Mouse (Mus musculus) liver, adult 2 months (tissue): ENCODE data around the gene Wdtc1. TPM values are rescaled to one million over a fixed set of nuclear protein-coding genes. Genes with fewer than 3 reads are reported as not detected.

Experiments used
- DNase-seq: peaks from one replicate; pipeline ENCODE4 v3.0.0-alpha.2; 2011; ENCODE audit warnings: low read depth, low spot score; ENCODE audit errors: extremely low read depth
- H3K27ac ChIP-seq: fragments of 200-500 bp; replicated peaks from 2 replicates; pipeline ENCODE4 v1.5.1; 2012; ENCODE audit warnings: low read depth, mild to moderate bottlenecking, control low read depth, inconsistent platforms, low read length; ENCODE audit not compliant: insufficient read depth
- H3K27me3 ChIP-seq: fragments of 200-500 bp; 2 replicates; pipeline ENCODE4 v1.6.1; 2012; ENCODE audit warnings: mild to moderate bottlenecking, moderate library complexity, low read length, inconsistent platforms; ENCODE audit not compliant: control insufficient read depth, insufficient read depth
- H3K36me3 ChIP-seq: fragments of 200-500 bp; 2 replicates; pipeline ENCODE4 v1.6.1; 2012; ENCODE audit warnings: low read length, inconsistent platforms; ENCODE audit not compliant: control insufficient read depth, insufficient read depth
- H3K4me1 ChIP-seq: fragments of 200-500 bp; 2 replicates; pipeline ENCODE4 v1.6.1; 2011; ENCODE audit warnings: low read length; ENCODE audit not compliant: control insufficient read depth, insufficient read depth
- H3K4me3 ChIP-seq: fragments of 200-500 bp; 2 replicates; pipeline ENCODE4 v1.5.1; 2011; ENCODE audit warnings: low read depth, mild to moderate bottlenecking, control low read depth, low read length, moderate library complexity; ENCODE audit not compliant: insufficient read depth
- H3K79me2 ChIP-seq: fragments of 200-500 bp; 2 replicates; pipeline ENCODE4 v1.6.1; 2012; ENCODE audit warnings: inconsistent platforms, mild to moderate bottlenecking, low read length, moderate library complexity; ENCODE audit not compliant: control insufficient read depth, insufficient read depth
- H3K9ac ChIP-seq: fragments of 200-500 bp; 2 replicates; pipeline ENCODE4 v1.6.1; 2012; ENCODE audit warnings: low read depth, mild to moderate bottlenecking, control low read depth, inconsistent platforms, low read length
- CTCF ChIP-seq: fragments of 200-500 bp; IDR thresholded peaks from 2 replicates; pipeline ENCODE4 v1.5.1; 2011; ENCODE audit warnings: low read depth, low read length, control low read depth
- POLR2A ChIP-seq: fragments of 200-500 bp; IDR thresholded peaks from 2 replicates; pipeline ENCODE4 v1.6.1; 2011; ENCODE audit warnings: low read length, control low read depth; ENCODE audit not compliant: insufficient read depth; ENCODE audit errors: extremely low read depth
- WGBS: fragments of 180-500 bp; shearing (Covaris S2); methylation state at CpG from one replicate; pipeline ENCODE4 v1.1.7; 2018; 5-methylcytosine and 5-hydroxymethylcytosine counted together
- polyA plus RNA-seq: library from polyadenylated mRNA; depleted of rRNA; stranded (reverse); fragments of >200 nt; gene quantifications from 2 replicates; pipeline ENCODE4 v1.2.3, GENCODE M21; 2012
- total RNA-seq: library from RNA; depleted of rRNA; stranded (reverse); fragments of >200 nt; gene quantifications from 2 replicates; pipeline ENCODE4 v1.2.3, GENCODE M21; 2014

The Wdtc1 gene
- total and polyA plus RNA-seq, 2 experiments: 20.6 to 83.3 TPM

- Histone ChIP-seq H3K9ac (0 out of 2 replicates have a peak overlapping the region, but pooled peaks have one; percentile 9), H3K79me2 (no peaks in the 10 kb centered on the region), H3K4me3 (no peak overlapping the region), H3K27me3 (no peaks in the 10 kb centered on the region), H3K4me1 (peaks cover 7% of the 10 kb centered on the region; the same call in 1 of the 2 replicates), H3K36me3 (no peaks in the 10 kb centered on the region; the same call in 1 of the 2 replicates), H3K27ac (no peak overlapping the region)
- TF ChIP-seq CTCF: no peak
- TF ChIP-seq POLR2A: no peak
- 71% methylated on average over 10 of the region's 10 CpGs for WGBS
- DNase-seq: no peak
These were observed 91.5 kb downstream of the Wdtc1 start for GRCm38 (mm10) chr4:133261641-133262374.

GRCm38 (mm10) chr4:133257798-133258408 lies 95.4 kb downstream of the Wdtc1 start:
- Histone ChIP-seq H3K27me3 (no peaks in the 10 kb centered on the region), H3K36me3 (no peaks in the 10 kb centered on the region), H3K79me2 (no peaks in the 10 kb centered on the region), H3K4me3 (no peak overlapping the region), H3K4me1 (peaks cover 9% of the 10 kb centered on the region; the same call in 1 of the 2 replicates), H3K9ac (no peak overlapping the region), H3K27ac (peak overlapping the region; percentile 58)
- no peak for TF ChIP-seq CTCF
- no peak for TF ChIP-seq POLR2A
- 33% methylated on average over 12 of the region's 12 CpGs for WGBS
- DNase-seq: peak; percentile 81

GRCm38 (mm10) chr4:133257230-133257629 lies 96.1 kb downstream of the Wdtc1 start:
- Histone ChIP-seq H3K9ac (no peak overlapping the region), H3K27me3 (no peaks in the 10 kb centered on the region), H3K27ac (peak overlapping the region; percentile 58), H3K4me1 (peaks cover 9% of the 10 kb centered on the region; the same call in 1 of the 2 replicates), H3K79me2 (no peaks in the 10 kb centered on the region), H3K4me3 (no peak overlapping the region), H3K36me3 (no peaks in the 10 kb centered on the region)
- 26% methylated on average over 12 of the region's 12 CpGs for WGBS
- no peak for TF ChIP-seq CTCF
- TF ChIP-seq POLR2A: 0 out of 2 replicates have a peak, but pooled peaks have one; percentile 13
- peak; percentile 72 for DNase-seq

- WGBS: 24% methylated on average over 24 of the region's 24 CpGs
- no peak overlapping the region for H3K9ac ChIP-seq
- H3K4me3 ChIP-seq: no peak overlapping the region
- H3K27me3 ChIP-seq: no peaks in the 10 kb centered on the region
- H3K27ac ChIP-seq: no peak overlapping the region
- no peaks in the 10 kb centered on the region for H3K36me3 ChIP-seq
- H3K79me2 ChIP-seq: no peaks in the 10 kb centered on the region
- DNase-seq: no peak
- TF ChIP-seq CTCF (no peak), POLR2A (no peak)
- peaks cover 9% of the 10 kb centered on the region; the same call in 1 of the 2 replicates for H3K4me1 ChIP-seq
These were observed 96.5 kb downstream of the Wdtc1 start for GRCm38 (mm10) chr4:133256820-133257219.

- 69% methylated on average over 6 of the region's 6 CpGs for WGBS
- no peak for TF ChIP-seq CTCF
- Histone ChIP-seq H3K27me3 (no peaks in the 10 kb centered on the region), H3K27ac (no peak overlapping the region), H3K4me1 (peaks cover 9% of the 10 kb centered on the region; the same call in 1 of the 2 replicates), H3K9ac (no peak overlapping the region), H3K36me3 (no peaks in the 10 kb centered on the region), H3K79me2 (no peaks in the 10 kb centered on the region), H3K4me3 (no peak overlapping the region)
- DNase-seq: no peak
These were observed 97.9 kb downstream of the Wdtc1 start for GRCm38 (mm10) chr4:133255392-133255791.

- Histone ChIP-seq H3K79me2 (no peaks in the 10 kb centered on the region), H3K27ac (no peak overlapping the region), H3K36me3 (no peaks in the 10 kb centered on the region), H3K4me1 (peaks cover 9% of the 10 kb centered on the region; the same call in 1 of the 2 replicates), H3K9ac (no peak overlapping the region), H3K4me3 (no peak overlapping the region), H3K27me3 (no peaks in the 10 kb centered on the region)
- TF ChIP-seq POLR2A (no peak), CTCF (no peak)
- DNase-seq: no peak
- WGBS: 90% methylated on average over 12 of the region's 12 CpGs
These were observed 99.9 kb downstream of the Wdtc1 start for GRCm38 (mm10) chr4:133253412-133253811.
